Mouse (Mus musculus): ENCODE data around the gene Bcar3. TPM values are rescaled to one million over a fixed set of nuclear protein-coding genes. Genes with fewer than 3 reads are reported as not detected.

Bcar3 gene
- polyA plus RNA-seq, 1 experiment from 2014 or later = 24.9 TPM

GRCm38 (mm10) chr3:122333493-122333892 lies 39.6 kb downstream of the Bcar3 start:
- CTCF ChIA-PET = interaction anchor here (1.4 kb wide), 1 partner anchor 133 kb away, joined by 3 read pairs; no protein-coding TSS in a partner anchor
- no peak for DNase-seq (ENCODE audit: low read depth, low spot score)
- in situ Hi-C loops (cut with MboI; ENCODE audit: low pct_unique_long_range_greater_than_20kb) = no loop called here

GRCm38 (mm10) chr3:122333902-122334301 lies 40.0 kb downstream of the Bcar3 start:
- in situ Hi-C loops (cut with MboI; ENCODE audit: low pct_unique_long_range_greater_than_20kb) = no loop called here
- TF ChIP-seq CTCF (IDR thresholded peaks at IDR 0.05) = no peak
- DNase-seq (ENCODE audit: low read depth, low spot score) (no peak), ATAC-seq (no peak)
- ChIA-PET CTCF (interaction anchor here (1.4 kb wide), 1 partner anchor 132 kb away, joined by 3 read pairs; no protein-coding TSS in a partner anchor), POLR2A (no interaction called here)
- no peaks in the 10 kb centered on the region for H3K27me3 ChIP-seq

More at GRCm38 (mm10) chr3:122333493-122333892, 39.6 kb downstream of the Bcar3 start:
- H3K27me3 ChIP-seq = no peaks in the 10 kb centered on the region
- no peak for TF ChIP-seq CTCF (IDR thresholded peaks at IDR 0.05)
- POLR2A ChIA-PET = no interaction called here
- ATAC-seq = no peak

- H3K27me3 ChIP-seq = no peaks in the 10 kb centered on the region
- no peak for TF ChIP-seq CTCF (IDR thresholded peaks at IDR 0.05)
- POLR2A ChIA-PET = interaction anchor here (0.8 kb wide), 1 partner anchor 133 kb away, joined by 5 read pairs; no protein-coding TSS in a partner anchor
- ATAC-seq = no peak
- CTCF ChIA-PET = interaction anchor here (1.1 to 1.4 kb wide), 2 partner anchors 9 to 132 kb away, joined by 3 read pairs; no protein-coding TSS in a partner anchor
- in situ Hi-C loops (cut with MboI; ENCODE audit: low pct_unique_long_range_greater_than_20kb) = no loop called here
- DNase-seq (ENCODE audit: low read depth, low spot score) = no peak
Measured at GRCm38 (mm10) chr3:122334375-122334774, 40.4 kb downstream of the Bcar3 start.

GRCm38 (mm10) chr3:122336030-122336429 lies 42.1 kb downstream of the Bcar3 start:
- H3K27me3 ChIP-seq = no peaks in the 10 kb centered on the region
- ATAC-seq (no peak), DNase-seq (ENCODE audit: low read depth, low spot score) (no peak)
- ChIA-PET POLR2A (interaction anchor here (0.6 to 0.8 kb wide), 2 partner anchors 100 to 231 kb away, joined by 3 to 4 read pairs; no protein-coding TSS in a partner anchor), CTCF (interaction anchor here (1.1 to 1.8 kb wide), 5 partner anchors 10 to 190 kb away, joined by 3 to 6 read pairs (median 3); no protein-coding TSS in a partner anchor)
- in situ Hi-C loops (cut with MboI; ENCODE audit: low pct_unique_long_range_greater_than_20kb) = no loop called here
- TF ChIP-seq CTCF (IDR thresholded peaks at IDR 0.05) = no peak

- in situ Hi-C loops (cut with MboI; ENCODE audit: low pct_unique_long_range_greater_than_20kb) = no loop called here
- DNase-seq (ENCODE audit: low read depth, low spot score) (no peak), ATAC-seq (no peak)
- POLR2A ChIA-PET = no interaction called here
- no peaks in the 10 kb centered on the region for H3K27me3 ChIP-seq
- TF ChIP-seq CTCF (IDR thresholded peaks at IDR 0.05) = no peak
- CTCF ChIA-PET = interaction anchor here (1.0 to 1.7 kb wide), 3 partner anchors 13 to 128 kb away, joined by 3 to 5 read pairs (median 4); no protein-coding TSS in a partner anchor
Measured at GRCm38 (mm10) chr3:122337992-122338391, 44.1 kb downstream of the Bcar3 start.

- CTCF ChIA-PET = interaction anchor here (1.0 to 1.7 kb wide), 4 partner anchors 14 to 127 kb away, joined by 3 to 5 read pairs (median 4); no protein-coding TSS in a partner anchor
- no peak for DNase-seq (ENCODE audit: low read depth, low spot score)
- no peaks in the 10 kb centered on the region for H3K27me3 ChIP-seq
- in situ Hi-C loops (cut with MboI; ENCODE audit: low pct_unique_long_range_greater_than_20kb) = no loop called here
- POLR2A ChIA-PET = no interaction called here
- ATAC-seq = no peak
- no peak for TF ChIP-seq CTCF (IDR thresholded peaks at IDR 0.05)
Measured at GRCm38 (mm10) chr3:122338897-122339296, 45.0 kb downstream of the Bcar3 start.

GRCm38 (mm10) chr3:122340135-122341068 lies 46.5 kb downstream of the Bcar3 start:
- in situ Hi-C loops (cut with MboI; ENCODE audit: low pct_unique_long_range_greater_than_20kb) = no loop called here
- ChIA-PET CTCF (interaction anchor here (0.9 to 1.3 kb wide), 4 partner anchors 11 to 127 kb away, joined by 3 to 4 read pairs (median 3); no protein-coding TSS in a partner anchor), POLR2A (no interaction called here)
- TF ChIP-seq CTCF (IDR thresholded peaks at IDR 0.05) = no peak
- H3K27me3 ChIP-seq = no peaks in the 10 kb centered on the region
- no peak for ATAC-seq
- DNase-seq (ENCODE audit: low read depth, low spot score) = no peak

GRCm38 (mm10) chr3:122343437-122343853 lies 49.5 kb downstream of the Bcar3 start:
- no peak for TF ChIP-seq CTCF (IDR thresholded peaks at IDR 0.05)
- H3K27me3 ChIP-seq = no peaks in the 10 kb centered on the region
- in situ Hi-C loops (cut with MboI; ENCODE audit: low pct_unique_long_range_greater_than_20kb) = no loop called here
- ATAC-seq (peak; percentile 82), DNase-seq (ENCODE audit: low read depth, low spot score) (no peak)
- ChIA-PET CTCF (interaction anchor here (0.9 to 1.8 kb wide), 6 partner anchors 14 to 123 kb away, joined by 3 to 7 read pairs (median 4); no protein-coding TSS in a partner anchor), POLR2A (no interaction called here)

GRCm38 (mm10) chr3:122344350-122344749 lies 50.4 kb downstream of the Bcar3 start:
- ATAC-seq (no peak), DNase-seq (ENCODE audit: low read depth, low spot score) (no peak)
- no peaks in the 10 kb centered on the region for H3K27me3 ChIP-seq
- in situ Hi-C loops (cut with MboI; ENCODE audit: low pct_unique_long_range_greater_than_20kb) = no loop called here
- CTCF ChIA-PET = no interaction called here
- no peak for TF ChIP-seq CTCF (IDR thresholded peaks at IDR 0.05)
- POLR2A ChIA-PET = no interaction called here

GRCm38 (mm10) chr3:122345977-122346472 lies 52.1 kb downstream of the Bcar3 start:
- POLR2A ChIA-PET = no interaction called here
- no peaks in the 10 kb centered on the region for H3K27me3 ChIP-seq
- CTCF ChIA-PET = interaction anchor here (1.0 kb wide), 1 partner anchor 9 kb away, joined by 5 read pairs; no protein-coding TSS in a partner anchor
- ATAC-seq (no peak), DNase-seq (ENCODE audit: low read depth, low spot score) (no peak)
- TF ChIP-seq CTCF (IDR thresholded peaks at IDR 0.05) = no peak
- in situ Hi-C loops (cut with MboI; ENCODE audit: low pct_unique_long_range_greater_than_20kb) = no loop called here

Measured in Patski (cell line).